Mouse (Mus musculus): ENCODE results near the gene Fam129c.

The Fam129c gene

DNA sequence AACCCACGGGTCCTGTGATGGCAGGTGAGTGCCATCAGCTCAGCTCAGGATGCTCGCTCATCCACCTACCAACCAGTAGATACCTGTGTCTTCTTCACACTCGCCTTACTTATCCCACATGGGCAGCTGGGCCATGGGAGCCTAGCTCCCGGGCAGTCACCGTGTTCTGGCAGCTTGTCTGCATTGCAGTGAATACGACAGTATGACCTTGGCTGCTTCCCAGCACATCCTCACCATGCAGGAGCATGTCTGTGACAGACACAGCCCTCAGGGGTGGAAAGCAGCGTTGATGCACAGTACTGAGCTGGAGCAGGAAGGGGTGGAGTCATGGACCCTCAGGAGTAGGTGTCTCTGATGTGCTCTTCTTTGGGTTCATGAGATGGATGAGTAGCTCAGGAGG, 23.0 kb upstream of the Fam129c start:
- DNase-seq (ENCODE audit: low spot score) = no peak

DNA sequence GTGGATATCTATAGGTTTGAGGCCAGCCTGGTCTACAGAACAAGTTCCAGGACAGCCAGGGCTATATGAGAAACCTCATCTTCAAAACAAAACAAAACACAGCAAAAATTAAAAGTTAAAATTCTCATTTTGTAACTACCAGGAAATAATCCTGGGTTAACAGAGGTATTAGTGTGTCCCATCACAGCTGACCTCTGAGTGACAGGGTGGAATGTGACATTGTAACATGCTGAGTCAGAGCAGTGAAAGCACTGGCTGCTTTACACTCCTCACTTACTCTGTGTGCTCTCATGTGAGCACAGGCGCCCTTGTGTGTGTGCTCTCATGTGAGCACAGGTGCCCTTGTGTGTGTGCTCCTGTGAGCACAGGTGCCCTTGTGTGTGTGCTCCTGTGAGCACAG, 22.4 kb upstream of the Fam129c start:
- no peak for DNase-seq (ENCODE audit: low spot score)

DNA sequence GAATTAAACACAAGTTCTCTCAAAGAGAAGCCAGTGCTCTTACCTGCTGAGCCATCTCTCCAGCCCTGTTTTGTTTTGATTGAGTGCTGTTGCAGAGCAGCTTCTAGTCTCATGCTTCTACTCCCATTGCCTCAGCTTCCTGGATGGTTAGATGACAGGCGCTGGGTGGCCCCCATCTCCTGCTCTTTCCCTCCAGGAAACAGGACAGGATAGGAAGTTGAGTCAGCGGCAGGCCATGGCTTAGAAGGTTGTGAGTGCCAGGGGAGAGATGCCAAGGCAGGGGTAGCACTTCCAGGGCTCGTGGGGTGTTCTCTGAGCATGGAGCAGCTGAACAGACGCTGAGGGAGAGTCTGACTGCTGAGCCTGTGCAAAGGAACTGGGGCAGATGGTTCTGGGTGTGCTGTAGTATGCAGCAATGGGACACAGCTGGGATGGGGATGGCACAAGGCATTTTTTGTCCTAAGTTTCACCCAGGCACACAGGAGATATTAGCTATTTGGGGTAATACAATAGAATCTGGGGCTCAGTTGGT, 19.5 kb upstream of the Fam129c start:
- no peak for DNase-seq (ENCODE audit: low spot score)

DNA sequence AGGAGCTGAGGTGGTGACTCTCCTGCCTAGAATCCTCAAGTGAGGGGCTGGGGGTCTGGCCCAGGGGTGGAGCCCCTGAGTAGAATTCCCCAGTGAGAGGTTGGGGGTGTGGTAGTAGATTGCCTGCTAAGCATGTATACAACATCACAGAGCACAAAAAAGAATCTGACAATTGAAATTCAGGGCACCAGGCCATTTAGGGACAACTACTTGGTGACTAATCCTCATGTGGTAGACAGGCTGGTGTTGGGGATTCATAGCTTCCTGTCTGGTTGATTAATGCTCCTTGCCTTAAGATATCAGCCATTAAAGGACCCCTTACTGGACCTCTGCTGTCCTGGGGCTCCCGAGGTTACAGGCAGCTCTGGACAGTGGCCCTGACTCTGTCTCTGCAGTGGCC, 18.4 kb upstream of the Fam129c start:
- no peak for DNase-seq (ENCODE audit: low spot score)

DNA sequence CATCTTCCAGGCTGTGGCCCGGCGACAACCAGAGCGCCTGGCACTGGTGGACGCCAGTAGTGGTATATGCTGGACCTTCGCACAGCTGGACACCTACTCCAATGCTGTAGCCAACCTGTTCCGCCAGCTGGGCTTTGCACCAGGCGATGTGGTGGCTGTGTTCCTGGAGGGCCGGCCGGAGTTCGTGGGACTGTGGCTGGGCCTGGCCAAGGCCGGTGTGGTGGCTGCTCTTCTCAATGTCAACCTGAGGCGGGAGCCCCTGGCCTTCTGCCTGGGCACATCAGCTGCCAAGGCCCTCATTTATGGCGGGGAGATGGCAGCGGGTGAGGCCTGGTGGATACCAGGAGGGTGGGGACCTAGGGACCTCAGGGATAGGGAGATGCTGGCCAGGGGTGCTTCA, 18.0 kb upstream of the Fam129c start:
- DNase-seq (ENCODE audit: low spot score) = peak; percentile 64

DNA sequence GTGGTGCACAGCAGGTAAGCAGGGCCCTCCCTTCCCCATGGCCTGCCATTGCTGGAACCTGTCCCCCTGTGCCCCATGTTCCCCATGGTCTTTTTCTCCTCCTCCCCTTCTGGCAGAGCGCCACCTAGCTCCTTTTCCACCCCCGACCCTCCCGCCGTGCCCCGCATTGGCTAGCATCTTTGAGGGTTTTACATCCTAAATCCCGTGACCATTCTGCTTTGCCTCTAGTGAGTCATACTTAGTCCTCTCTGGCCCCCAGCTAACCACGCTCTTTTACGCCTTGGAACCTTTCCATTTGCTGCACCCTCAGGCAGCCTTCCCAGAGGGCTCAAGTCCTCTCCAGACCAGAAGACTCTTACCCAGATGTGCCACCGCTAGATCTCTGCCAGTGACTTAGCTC, 17.2 kb upstream of the Fam129c start:
- no peak for DNase-seq (ENCODE audit: low spot score)

DNA sequence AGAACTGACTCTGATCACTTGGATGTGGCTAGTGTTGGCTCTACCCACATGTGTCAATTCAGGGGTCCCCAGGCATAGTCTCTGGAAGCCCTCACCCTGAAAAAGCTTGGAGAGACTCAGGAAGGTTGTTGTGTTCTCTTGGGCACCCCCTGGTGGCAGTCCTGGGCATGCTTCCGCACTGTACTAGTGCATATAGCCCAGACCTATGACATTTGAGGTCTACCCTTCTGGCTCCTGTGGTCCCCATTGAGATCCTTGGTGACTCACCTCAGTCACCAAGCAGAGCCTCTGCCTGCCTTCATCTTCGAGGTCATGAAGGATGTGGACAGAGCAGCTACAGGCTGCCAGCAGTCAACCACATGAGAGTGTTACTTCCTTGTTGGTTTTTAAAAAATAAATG, 10.6 kb upstream of the Fam129c start:
- no peak for DNase-seq (ENCODE audit: low spot score)

DNA sequence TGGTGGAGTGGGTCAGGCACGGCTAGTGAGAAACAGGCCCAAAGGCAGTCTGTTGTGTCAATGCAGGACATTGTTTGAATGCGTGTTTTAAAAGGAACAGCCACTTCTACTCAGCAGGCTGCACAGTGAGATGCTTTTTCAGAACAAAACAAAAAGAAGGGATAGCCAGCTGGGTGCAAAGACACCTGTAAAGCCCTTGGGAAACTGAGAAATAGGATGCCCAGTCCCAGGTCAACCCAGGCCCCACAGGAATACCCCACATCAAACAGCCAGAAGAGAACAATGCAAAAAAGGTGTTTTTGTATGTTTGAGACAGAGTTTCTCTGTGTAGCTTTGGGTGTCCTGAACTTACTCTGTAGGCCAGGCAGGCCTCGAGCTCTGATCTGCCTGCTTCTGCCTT, 8.7 kb upstream of the Fam129c start:
- no peak for DNase-seq (ENCODE audit: low spot score)

DNA sequence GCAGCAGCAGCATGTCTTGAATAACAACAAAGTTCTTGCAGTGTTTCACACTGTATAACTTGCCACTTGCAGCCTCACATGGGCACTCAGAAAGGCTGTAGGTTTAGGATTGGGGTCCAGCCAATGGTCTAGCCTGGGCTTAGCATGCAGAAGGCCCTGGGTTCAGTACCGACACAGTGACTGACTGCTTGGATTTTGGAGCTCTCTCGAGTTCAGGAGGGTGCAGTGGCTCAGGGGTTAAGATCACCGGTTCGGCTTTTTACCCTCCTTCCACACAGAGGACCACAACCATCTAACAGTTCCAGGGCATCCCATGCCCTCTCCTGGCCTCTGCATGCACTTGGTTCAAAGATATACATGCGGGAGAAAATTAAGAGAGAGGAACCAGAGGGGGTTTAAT, 6.4 kb upstream of the Fam129c start:
- no peak for DNase-seq (ENCODE audit: low spot score)

DNA sequence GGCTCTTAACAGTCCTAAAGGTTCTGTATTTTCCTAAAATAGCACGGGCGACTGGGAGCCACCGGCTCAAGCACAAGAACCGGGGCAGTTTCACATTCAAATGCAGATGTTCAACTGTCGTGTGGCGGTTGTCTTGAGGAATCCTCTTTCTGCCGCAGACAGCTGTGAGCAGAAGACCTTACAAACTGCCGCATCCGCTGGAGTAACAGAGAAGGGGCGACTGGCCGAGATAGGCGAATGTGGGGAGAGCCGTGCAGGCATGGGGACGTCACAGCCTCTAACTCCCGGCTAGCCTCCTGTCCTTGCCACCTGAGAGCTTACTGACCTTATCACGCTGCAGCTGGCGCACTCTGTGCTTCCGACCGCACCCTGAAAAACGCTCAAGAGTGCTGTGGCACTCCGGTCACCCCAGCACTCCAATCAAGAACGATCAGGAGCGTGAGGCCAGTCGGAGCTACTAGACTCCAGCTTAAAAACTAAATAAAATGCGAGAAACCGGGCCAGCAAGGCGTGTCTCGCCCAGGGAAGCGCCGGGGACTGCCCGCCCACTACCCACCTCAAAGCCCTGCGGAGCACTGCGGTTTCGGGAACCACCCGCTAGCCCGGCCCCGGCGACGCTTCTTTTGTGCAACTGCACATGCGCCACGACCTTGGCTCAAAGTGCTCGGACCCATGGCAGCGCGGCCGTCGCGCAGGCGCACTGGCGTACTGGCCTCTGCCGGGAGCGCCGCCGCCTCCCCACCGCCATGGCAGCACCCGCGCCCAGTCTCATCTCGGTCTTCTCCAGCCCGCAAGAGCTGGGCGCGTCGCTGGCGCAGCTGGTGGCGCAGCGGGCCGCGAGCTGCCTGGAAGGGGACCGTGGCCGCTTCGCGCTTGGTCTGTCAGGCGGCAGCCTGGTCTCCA, 5.7 kb upstream of the Fam129c start, which contains the start of gene Pgls:
Pgls (plus strand) TSS at position 706 of the 903 bp plus-strand sequence.
- peak; percentile 94 for DNase-seq (ENCODE audit: low spot score)

DNA sequence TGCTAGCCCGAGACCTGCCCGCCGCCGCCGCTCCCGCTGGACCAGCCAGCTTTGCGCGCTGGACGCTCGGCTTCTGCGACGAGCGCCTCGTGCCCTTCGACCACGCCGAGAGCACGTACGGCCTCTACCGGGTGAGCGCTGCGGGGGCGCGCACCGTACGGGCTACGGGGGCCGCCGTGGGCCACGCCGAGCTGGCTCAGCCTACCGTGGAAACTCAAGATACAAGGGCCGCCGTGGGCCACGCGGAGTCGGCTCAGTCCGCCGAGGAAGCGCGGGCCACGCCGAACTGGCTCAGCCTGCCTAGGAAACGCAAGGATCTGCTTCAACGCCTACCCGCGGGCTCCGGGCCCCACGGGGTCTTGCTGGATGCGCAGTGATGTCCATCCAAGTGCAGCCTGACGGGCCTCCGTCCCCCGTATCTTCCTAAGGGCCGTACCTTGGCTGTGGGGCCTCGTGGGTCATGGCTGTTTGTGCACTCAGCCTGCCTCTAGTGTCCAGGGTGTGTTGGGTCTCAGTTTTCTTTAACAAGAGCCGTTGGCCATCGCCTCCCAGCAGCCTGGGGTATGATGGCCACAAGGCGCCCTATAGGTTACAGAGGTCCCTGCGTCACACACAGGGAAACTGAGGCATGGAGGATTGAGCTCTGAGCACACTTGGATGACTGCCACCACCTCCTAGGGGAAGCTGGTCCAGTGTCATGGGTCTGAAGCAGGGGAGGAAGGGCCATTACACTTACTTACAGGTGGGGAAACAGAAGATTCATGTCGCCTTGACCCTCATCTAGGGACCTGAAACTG, 4.9 kb upstream of the Fam129c start:
- peak; percentile 72 for DNase-seq (ENCODE audit: low spot score)

DNA sequence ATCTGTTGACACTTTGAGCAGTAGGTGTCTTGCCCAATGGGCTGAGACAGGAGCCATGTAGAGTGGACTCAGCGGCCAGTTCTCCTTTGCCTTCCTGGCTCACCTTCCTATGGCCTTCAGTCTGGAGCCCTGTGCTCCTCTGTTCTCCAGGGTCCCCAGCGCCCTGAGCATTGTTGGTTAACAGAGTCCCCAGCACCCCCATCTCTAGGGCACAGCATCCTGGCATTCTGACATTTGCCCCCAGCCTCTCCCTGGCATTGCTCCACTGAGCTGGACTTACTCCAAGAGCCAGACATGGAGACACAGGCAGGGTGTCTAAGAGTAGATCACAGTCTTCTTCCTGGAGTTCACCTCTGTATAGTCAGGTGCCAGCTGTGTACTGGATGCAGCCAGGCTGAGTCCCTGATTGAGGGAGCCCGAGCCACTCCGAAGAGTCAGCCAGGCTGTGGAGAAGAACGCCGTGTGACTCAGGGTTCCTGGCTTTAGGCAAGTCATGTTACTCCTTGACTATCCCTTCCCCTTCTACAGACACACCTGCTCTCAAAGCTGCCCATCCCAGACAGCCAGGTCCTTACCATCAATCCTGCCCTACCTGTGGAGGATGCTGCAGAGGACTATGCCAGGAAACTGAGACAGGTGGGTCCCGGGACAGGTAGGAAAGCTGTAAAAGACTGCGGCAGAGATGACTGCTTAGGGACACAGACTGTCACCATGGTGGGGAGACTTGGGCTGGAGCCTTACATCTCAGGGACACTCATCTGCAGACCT, 3.7 kb upstream of the Fam129c start:
- DNase-seq (ENCODE audit: low spot score) = no peak

DNA sequence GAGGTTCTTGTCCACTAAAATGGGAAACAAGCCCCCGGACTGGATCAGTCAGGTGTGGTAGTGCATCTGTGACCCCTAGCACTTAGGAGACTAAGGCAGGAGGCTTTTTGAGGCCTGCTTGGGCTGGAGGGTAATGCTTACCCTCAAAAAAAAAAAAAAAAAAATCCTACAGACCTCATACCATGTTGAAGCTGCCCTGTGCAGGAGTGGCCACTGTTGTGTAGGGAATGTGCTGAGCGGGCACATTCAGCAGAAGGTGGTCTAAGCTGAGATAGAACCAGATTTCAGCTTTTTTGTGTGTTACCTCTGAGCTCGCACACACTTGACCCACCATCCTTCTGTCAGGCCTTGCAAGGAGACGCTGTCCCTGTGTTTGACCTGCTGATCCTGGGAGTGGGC, 3.1 kb upstream of the Fam129c start:
- DNase-seq (ENCODE audit: low spot score) = no peak

DNA sequence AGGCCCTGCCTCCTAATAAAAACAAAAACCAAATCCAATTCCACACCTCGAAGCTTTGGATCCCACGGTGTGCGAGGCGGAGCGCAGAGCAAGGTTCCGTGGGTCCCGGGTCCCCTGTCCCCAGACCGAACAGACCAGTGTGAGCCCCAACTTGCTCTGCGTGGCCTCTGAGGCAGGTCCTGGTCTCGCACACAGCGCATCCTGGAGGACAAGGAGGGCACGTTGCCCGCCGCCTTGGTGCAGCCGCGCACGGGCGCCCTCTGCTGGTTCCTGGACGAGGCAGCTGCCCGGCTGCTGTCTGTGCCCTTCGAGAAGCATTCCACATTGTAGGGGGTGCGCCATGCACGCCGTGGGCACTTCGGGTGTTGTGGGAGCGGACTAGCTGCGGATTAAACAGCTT, 1.6 kb upstream of the Fam129c start:
- peak; percentile 73 for DNase-seq (ENCODE audit: low spot score)

DNA sequence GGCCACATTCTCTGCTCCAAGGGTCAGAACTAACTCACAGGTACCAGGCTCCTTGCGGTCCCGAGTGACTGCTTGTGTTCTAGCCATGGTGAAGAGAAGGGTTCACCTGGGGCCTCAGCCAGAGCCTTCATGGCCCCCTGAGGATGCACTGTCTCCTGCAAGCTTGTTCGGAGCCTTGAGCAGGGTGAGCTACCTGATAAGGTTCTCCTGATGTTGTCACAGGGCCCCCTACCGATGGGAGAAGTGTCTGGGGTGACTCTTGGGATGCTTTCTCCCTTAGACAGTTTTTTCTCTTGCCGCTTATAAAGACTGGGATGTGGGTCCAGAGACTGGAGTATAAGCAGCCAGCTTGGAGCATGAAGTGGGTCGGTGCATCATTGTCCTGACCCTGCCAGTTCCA, 1.1 kb upstream of the Fam129c start:
- no peak for DNase-seq (ENCODE audit: low spot score)

DNA sequence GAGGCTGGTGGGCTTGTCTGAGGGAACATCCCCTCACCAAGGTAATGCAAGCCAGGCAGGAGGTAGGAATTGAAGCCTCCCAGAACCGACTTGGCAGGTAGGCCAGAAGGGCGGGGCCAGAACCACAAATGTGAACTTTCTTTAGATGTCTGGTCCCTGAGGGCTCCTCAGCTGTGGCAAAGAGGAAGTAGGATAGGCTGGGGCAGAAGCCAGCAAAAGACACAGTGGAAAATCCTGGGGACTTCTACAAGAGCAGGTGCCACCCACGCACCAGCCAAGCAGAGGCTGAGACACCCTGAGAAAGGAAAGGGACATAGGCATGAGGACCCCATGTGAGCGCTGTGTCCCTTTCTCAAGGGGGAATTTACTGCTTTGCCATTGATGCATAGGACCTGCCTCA, 650 bp upstream of the Fam129c start:
- no peak for DNase-seq (ENCODE audit: low spot score)

DNA sequence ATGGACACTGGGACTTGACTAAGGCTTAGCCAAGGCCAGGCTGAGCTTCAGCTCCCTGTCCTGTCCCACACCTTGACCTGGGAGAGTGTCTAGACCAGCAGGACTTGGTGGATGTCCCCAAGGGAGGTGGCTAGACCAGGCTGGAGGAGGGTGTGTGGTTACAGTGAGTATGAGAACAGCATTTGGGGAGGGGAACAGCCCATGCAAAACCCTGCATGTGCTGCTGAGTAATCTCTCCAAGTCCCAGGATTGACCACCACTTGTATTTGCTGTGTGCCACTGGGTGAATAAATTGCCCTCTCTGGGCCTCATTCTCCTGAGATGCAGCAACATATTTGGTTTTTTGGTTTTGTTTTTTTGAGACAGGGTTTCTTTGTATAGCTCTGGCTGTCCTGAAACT, 927 bp downstream of the Fam129c start:
- DNase-seq (ENCODE audit: low spot score) = no peak

DNA sequence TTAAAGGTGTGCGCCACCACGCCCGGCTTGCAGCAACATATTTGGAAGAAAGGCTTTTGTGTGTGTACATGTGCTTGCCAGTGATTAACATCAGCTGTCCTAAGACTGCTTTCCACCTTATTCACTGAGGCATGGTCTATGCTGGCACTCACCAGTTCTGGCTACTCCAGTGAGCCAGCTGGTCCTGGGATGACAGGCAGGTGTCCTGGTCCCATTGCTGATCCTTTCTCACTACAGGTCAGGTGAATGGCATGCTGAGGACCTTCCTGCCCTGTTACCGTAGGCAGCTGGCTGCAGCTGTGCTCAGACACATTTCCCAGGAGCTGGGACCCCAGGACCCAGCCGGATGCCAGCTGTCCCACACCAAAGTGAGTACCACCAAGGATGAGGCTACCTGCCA, 1.4 kb downstream of the Fam129c start:
- DNase-seq (ENCODE audit: low spot score) = no peak

DNA sequence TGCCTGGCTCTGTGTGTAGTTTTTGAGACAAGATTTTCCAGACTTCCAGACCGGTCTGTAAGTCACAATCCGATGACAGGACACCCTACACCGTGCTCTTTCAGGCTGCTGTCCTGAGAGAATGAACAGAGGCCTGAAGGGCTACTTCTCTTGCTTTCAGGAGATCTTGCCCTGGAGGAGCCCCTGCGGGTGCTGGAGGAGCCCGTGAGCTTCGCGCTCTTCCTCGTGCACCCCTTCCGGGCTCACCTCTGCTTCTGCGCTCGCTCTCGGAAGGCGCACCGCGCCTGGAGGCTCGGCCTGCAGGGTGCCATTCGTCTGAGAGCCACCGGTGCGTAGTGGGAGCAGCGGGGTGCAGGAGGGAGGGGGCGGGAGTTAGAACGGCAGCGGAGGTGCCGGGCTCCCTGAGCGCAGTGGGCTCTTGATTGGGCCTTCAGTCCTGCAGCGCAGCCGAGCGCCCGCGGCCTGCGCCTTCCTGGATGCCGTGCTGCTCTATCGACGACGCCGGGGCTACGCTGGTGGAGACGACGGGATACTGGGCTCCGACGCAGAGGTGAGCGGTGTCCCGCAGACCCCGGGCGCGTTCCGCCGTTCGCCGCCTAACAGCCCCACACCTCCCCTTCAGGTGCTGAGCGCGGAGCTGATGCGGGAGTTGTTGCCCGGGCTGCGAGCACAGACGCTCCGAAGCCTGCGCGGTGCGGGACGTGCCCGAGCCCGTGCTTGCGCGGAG, 4.7 kb downstream of the Fam129c start:
- DNase-seq (ENCODE audit: low spot score) = no peak

DNA sequence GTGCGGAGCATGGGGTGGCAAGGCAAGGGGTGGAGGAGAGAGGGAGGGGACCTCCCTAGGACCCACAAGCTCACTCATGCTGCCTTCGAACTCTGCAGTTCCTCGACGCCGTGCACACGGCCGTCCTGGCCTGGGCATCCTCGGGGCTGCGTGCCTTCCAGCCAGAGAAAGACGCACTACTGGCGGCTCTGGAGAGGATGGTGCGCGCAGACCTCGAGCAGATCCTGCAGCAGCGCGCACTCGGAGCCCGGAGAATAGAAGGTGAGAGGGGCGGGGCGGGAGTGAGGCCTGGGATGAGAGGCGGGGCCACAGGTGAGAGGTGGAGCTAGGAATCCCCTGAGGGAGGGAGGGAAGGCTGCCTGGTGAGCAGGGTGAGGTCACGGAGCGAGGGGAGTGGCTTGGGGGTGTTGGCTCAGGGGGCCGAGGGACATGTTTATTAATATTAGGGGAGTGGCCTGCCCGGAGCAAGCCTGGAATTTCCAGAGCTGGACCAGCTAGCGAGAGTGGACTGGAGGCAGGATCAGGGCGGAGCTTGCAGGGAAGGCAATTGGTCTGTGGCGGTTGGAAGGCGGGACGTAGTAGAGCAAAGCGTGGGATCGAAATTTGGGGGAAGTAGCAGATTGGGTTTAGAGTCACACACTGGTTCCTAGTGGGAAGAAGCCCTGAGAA, 5.4 kb downstream of the Fam129c start:
- peak; percentile 73 for DNase-seq (ENCODE audit: low spot score)

DNA sequence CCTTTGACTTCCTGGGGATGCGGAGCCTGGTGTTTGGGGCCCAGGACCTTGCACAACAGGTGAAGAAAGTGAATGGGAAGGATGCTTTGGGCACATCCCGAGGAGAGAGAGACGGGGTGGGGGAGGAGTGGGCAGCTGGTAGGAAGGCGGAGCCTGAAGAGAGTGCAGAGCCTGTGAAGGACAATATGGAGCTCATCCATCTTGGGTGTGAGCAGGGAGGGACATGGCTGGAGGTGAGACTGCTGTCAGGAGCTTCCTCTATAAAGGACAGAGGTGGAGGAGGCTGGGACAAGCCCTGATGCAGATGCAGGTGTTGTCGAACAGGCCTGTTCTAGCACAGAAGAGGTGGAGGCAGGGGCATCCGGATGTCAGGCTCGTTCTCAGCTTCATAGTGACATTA, 6.6 kb downstream of the Fam129c start:
- DNase-seq (ENCODE audit: low spot score) = no peak

Data from ovary, adult 18-20 months (tissue).